ENCODE assay signal across 8 mouse cellular contexts in genomic region chr10:59942281-59942846, GRCm38 (mm10). TPM values are rescaled to one million over a fixed set of nuclear protein-coding genes. Genes with fewer than 3 reads are reported as not detected.
DNase-seq lines count a peak whose midpoint lies in the region; ATAC-seq and TF ChIP-seq lines count a peak whose summit lies in the region.

No protein-coding gene starts in this region.

- no peak for ATAC-seq in liver, embryonic 13.5 days (ENCODE audit: low read depth)
- ATAC-seq in erythroblast, adult 5-6 weeks (replicated peaks; ENCODE audit: low FRiP score, poor library complexity, severe bottlenecking), result no peak

- peaks cover 11% of the 10 kb centered on the region for H3K27me3 ChIP-seq in forebrain, embryonic 10.5 days (ENCODE audit: poor library complexity, severe bottlenecking)
- peaks cover 28% of the 10 kb centered on the region for H3K27me3 ChIP-seq in liver, embryonic 13.5 days

- peak; percentile 70 for DNase-seq in layer of hippocampus, adult 9-11 months
- no peak for DNase-seq in layer of hippocampus, adult 8-10 months (ENCODE audit: low spot score in 2 of 2)
- DNase-seq in brain, embryonic 14.5 days (ENCODE audit: low read depth), result peak; percentile 43
- DNase-seq in forebrain, embryonic 10.5 days (ENCODE audit: extremely low spot score, low spot score), result no peak
- no peak for DNase-seq in liver, embryonic 13.5 days
- no peak for DNase-seq in yolk sac, embryonic 10.5 days (ENCODE audit: low spot score)
- no peak for DNase-seq in gastrocnemius, postnatal 10 days

- WGBS in forebrain, embryonic 10.5 days, result 56% methylated on average over 21 of the region's 21 CpGs
- WGBS in liver, embryonic 13.5 days (ENCODE audit: insufficient replicate concordance), result 40% methylated on average over 21 of the region's 21 CpGs

- H3K4me3 ChIP-seq in forebrain, embryonic 10.5 days, result peak overlapping the region; percentile 35
- H3K4me3 ChIP-seq in liver, embryonic 13.5 days (replicated peaks), result no peak overlapping the region

- TF ChIP-seq POLR2A in brain, embryonic 14.5 days (IDR thresholded peaks at IDR 0.05; ENCODE audit: borderline replicate concordance, extremely low read depth, insufficient read depth, insufficient read length, poor library complexity, severe bottlenecking), result no peak

- peak overlapping the region; percentile 49 for H3K4me2 ChIP-seq in liver, embryonic 13.5 days

- no peaks in the 10 kb centered on the region for H3K36me3 ChIP-seq in forebrain, embryonic 10.5 days (replicated peaks)
- no peaks in the 10 kb centered on the region for H3K36me3 ChIP-seq in liver, embryonic 13.5 days

- 0 out of 2 replicates have a peak overlapping the region, but pooled peaks have one; percentile 22 for H3K9ac ChIP-seq in liver, embryonic 13.5 days

- no peaks in the 10 kb centered on the region for H3K9me3 ChIP-seq in forebrain, embryonic 10.5 days
- no peaks in the 10 kb centered on the region for H3K9me3 ChIP-seq in liver, embryonic 13.5 days (replicated peaks)

- H3K4me1 ChIP-seq in forebrain, embryonic 10.5 days, result peaks cover 20% of the 10 kb centered on the region
- peaks cover 19% of the 10 kb centered on the region for H3K4me1 ChIP-seq in liver, embryonic 13.5 days (replicated peaks)

- H3K27ac ChIP-seq in forebrain, embryonic 10.5 days, result peak overlapping the region; percentile 74
- H3K27ac ChIP-seq in liver, embryonic 13.5 days, result no peak overlapping the region

- TF ChIP-seq CTCF in brain, embryonic 14.5 days (IDR thresholded peaks at IDR 0.05; ENCODE audit: borderline replicate concordance, extremely low read depth, insufficient read depth, insufficient read length), result no peak

RNA-seq across cellular contexts. Expression of gene Ddit4, which starts 9.3 kb away (rescaled TPM):
- total RNA-seq in layer of hippocampus, adult 8-10 months (2022), result 10 to 100 TPM; 51.3 to 71.6 (median 61.4) TPM
- polyA plus RNA-seq in brain, embryonic 14.5 days (2012; rRNA removed), result 82.4 and 114 TPM in 2 replicates
- 32.7 and 35.3 TPM in 2 replicates for polyA plus RNA-seq in forebrain, embryonic 10.5 days (2016; fragmentation: Nextera tagmentation; extraction: Ambion mirVana)
- polyA plus RNA-seq in liver, embryonic 13.5 days (2015; fragmentation: Nextera tagmentation; extraction: Ambion mirVana), result 2.7 and 2.8 TPM in 2 replicates
- total RNA-seq in erythroblast, adult 5-6 weeks (2015; ENCODE audit: low replicate concordance), result 1.7 TPM in 1 of 2 replicates, not detected in the other
- total RNA-seq in erythroblast, adult 5-6 weeks (2017; ENCODE audit: low replicate concordance), result 0.17 and 0.84 TPM in 2 replicates
- total RNA-seq in gastrocnemius, postnatal 10 days (2021), result 10 to 100 TPM; 14.2 to 39.1 TPM

Comparison
In these comparisons a context has a peak if more than half of its experiments do, and no peak if none do; other contexts are left out.
1. DNase-seq: peak in layer of hippocampus, adult 9-11 months (single experiment) and brain, embryonic 14.5 days (single experiment); none in layer of hippocampus, adult 8-10 months (0 of 2), forebrain, embryonic 10.5 days (single experiment), liver, embryonic 13.5 days (single experiment), yolk sac, embryonic 10.5 days (single experiment) and gastrocnemius, postnatal 10 days (single experiment).
2. RNA of gene Ddit4, which starts 9.3 kb away (total RNA-seq): 51.3 to 71.6 TPM in layer of hippocampus, adult 8-10 months and 14.2 to 39.1 TPM in gastrocnemius, postnatal 10 days; 0.17 to 1.7 TPM in erythroblast, adult 5-6 weeks; every median in the first group is over 4 times any median in the second.